Mouse (Mus musculus) limb, embryonic 11.5 days (tissue): ENCODE measurements at regions not wholly inside any gene's neighbourhood (a gene's known extent, or its start where the extent isn't known, plus 50 kb on each side); places are given as distances from the start of the nearest gene placed in this dataset.

Experiments used
- ATAC-seq: fragments of 200-750 bp; cut with Nextera tagmentation; 2 replicates; pipeline ENCODE4 v1.8.0; 2017; ENCODE audit warnings: low read depth; ENCODE audit not compliant: insufficient number of reproducible peaks, low FRiP score, low TSS enrichment
- DNase-seq: peaks from one replicate; pipeline ENCODE4 v3.0.0-alpha.2; 2015; ENCODE audit warnings: low spot score
- H3K27ac ChIP-seq: fragments of 300-500 bp; sonication (generic); replicated peaks from 2 replicates; pipeline ENCODE4 v1.5.1; 2014; ENCODE audit warnings: low read depth, mild to moderate bottlenecking, low read length
- H3K27me3 ChIP-seq: fragments of 300-500 bp; sonication (generic); 2 replicates; pipeline ENCODE4 v1.6.1; 2014; ENCODE audit warnings: mild to moderate bottlenecking, low read length, mixed read lengths; ENCODE audit not compliant: control insufficient read depth, insufficient read depth
- H3K36me3 ChIP-seq: fragments of 300-500 bp; sonication (generic); 2 replicates; pipeline ENCODE4 v1.6.1; 2014; ENCODE audit warnings: mild to moderate bottlenecking, low read length, moderate library complexity, mixed read lengths; ENCODE audit not compliant: control insufficient read depth, insufficient read depth
- H3K4me1 ChIP-seq: fragments of 300-500 bp; sonication (generic); 2 replicates; pipeline ENCODE4 v1.6.1; 2014; ENCODE audit warnings: low read length, mixed read lengths; ENCODE audit not compliant: control insufficient read depth, insufficient read depth
- H3K4me2 ChIP-seq: fragments of 300-500 bp; sonication (generic); 2 replicates; pipeline ENCODE4 v1.6.1; 2014; ENCODE audit warnings: low read depth, mild to moderate bottlenecking, moderate library complexity; ENCODE audit not compliant: severe bottlenecking
- H3K4me3 ChIP-seq: fragments of 300-500 bp; sonication (generic); 2 replicates; pipeline ENCODE4 v1.5.1; 2014; ENCODE audit warnings: low read depth, low read length
- H3K9ac ChIP-seq: fragments of 300-500 bp; sonication (generic); 2 replicates; pipeline ENCODE4 v1.6.1; 2014; ENCODE audit warnings: mild to moderate bottlenecking, low read length
- H3K9me3 ChIP-seq: fragments of 300-500 bp; sonication (generic); 2 replicates; pipeline ENCODE4 v1.6.1; 2016; ENCODE audit warnings: low read length; ENCODE audit not compliant: control insufficient read depth
- WGBS: fragments of 180-500 bp; shearing (Covaris S2); extraction: QIAGEN DNeasy Blood & Tissue Kit; methylation state at CpG from one replicate; pipeline ENCODE4 v1.1.7; 2014; 5-methylcytosine and 5-hydroxymethylcytosine counted together

DNA sequence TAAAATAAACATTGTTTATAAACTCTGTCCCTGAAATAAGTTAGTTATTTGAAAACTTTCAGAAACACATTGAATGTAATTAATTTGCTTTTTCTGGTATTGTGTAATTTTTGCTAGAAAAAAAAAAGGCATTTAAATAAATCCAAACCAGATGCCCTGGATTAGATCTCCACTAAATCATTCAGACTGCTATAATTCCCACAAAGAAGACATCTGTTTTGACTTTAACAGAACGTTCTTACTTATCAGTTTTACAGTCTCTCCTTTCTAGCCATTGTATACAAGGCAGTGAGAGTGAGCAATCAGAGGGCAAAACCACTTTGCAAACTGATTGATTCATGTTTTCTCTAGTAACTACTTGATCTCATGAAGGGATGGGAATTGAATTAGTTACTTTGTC lies 478.8 kb downstream of the Slitrk6 start:
- no peak overlapping the region for H3K4me2 ChIP-seq
- H3K9me3 ChIP-seq: no peaks in the 10 kb centered on the region
- WGBS: 4% methylated on average over 1 of the region's 1 CpGs
- peak; percentile 56; the same call in 1 of the 2 replicates for ATAC-seq
- no peaks in the 10 kb centered on the region for H3K27me3 ChIP-seq
- H3K4me1 ChIP-seq: no peaks in the 10 kb centered on the region
- H3K9ac ChIP-seq: no peak overlapping the region
- no peak overlapping the region for H3K27ac ChIP-seq
- H3K36me3 ChIP-seq: no peaks in the 10 kb centered on the region
- no peak for DNase-seq
- H3K4me3 ChIP-seq: no peak overlapping the region

- H3K4me1 ChIP-seq: no peaks in the 10 kb centered on the region
- H3K27ac ChIP-seq: no peak overlapping the region
- DNase-seq: no peak
- H3K9me3 ChIP-seq: no peaks in the 10 kb centered on the region
- H3K4me3 ChIP-seq: no peak overlapping the region
- no peak overlapping the region for H3K4me2 ChIP-seq
- H3K9ac ChIP-seq: no peak overlapping the region
- no peaks in the 10 kb centered on the region for H3K27me3 ChIP-seq
- 74% methylated on average over 2 of the region's 2 CpGs for WGBS
- no peaks in the 10 kb centered on the region for H3K36me3 ChIP-seq
- no peak for ATAC-seq
Measured at GRCm38 (mm10) chr14:110271270-110271669, 483.7 kb downstream of the Slitrk6 start.

GRCm38 (mm10) chr14:110244466-110244865 lies 510.5 kb downstream of the Slitrk6 start:
- H3K9ac ChIP-seq: no peak overlapping the region
- H3K27me3 ChIP-seq: no peaks in the 10 kb centered on the region
- no peak overlapping the region for H3K4me3 ChIP-seq
- H3K9me3 ChIP-seq: no peaks in the 10 kb centered on the region
- 84% methylated on average over 1 of the region's 1 CpGs for WGBS
- H3K4me2 ChIP-seq: no peak overlapping the region
- no peaks in the 10 kb centered on the region for H3K36me3 ChIP-seq
- no peak for ATAC-seq
- no peak overlapping the region for H3K27ac ChIP-seq
- no peaks in the 10 kb centered on the region for H3K4me1 ChIP-seq
- DNase-seq: no peak

GRCm38 (mm10) chr14:110243549-110243948 lies 511.4 kb downstream of the Slitrk6 start:
- no peak for DNase-seq
- H3K4me3 ChIP-seq: no peak overlapping the region
- ATAC-seq: no peak
- 87% methylated on average over 2 of the region's 2 CpGs for WGBS
- H3K27me3 ChIP-seq: no peaks in the 10 kb centered on the region
- no peak overlapping the region for H3K9ac ChIP-seq
- H3K36me3 ChIP-seq: no peaks in the 10 kb centered on the region
- H3K4me1 ChIP-seq: no peaks in the 10 kb centered on the region
- H3K27ac ChIP-seq: no peak overlapping the region
- no peaks in the 10 kb centered on the region for H3K9me3 ChIP-seq
- H3K4me2 ChIP-seq: no peak overlapping the region

DNA sequence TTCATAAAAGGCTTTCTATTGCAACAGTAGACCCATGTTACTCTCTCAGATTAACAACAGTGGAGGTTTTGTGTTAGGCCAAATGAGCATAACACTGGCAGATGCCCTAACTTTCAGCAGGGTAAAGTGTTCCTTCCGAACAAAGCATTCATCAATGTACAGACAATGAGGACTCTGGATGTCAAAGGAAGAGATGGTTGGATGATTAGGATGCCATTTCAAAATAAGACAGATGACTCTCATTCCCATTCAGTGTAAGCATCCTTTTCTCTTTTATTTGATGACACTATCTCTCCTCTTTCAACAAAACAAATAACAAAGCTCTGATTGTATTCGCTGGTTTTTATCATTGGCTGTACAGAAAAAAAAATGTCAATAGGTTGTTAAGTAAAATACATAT lies 516.1 kb downstream of the Slitrk6 start:
- Histone ChIP-seq H3K4me3 (no peak overlapping the region), H3K9me3 (no peaks in the 10 kb centered on the region), H3K4me2 (no peak overlapping the region), H3K9ac (no peak overlapping the region), H3K27ac (no peak overlapping the region), H3K4me1 (no peaks in the 10 kb centered on the region), H3K36me3 (no peaks in the 10 kb centered on the region), H3K27me3 (no peaks in the 10 kb centered on the region)
- ATAC-seq: no peak
- 82% methylated on average over 2 of the region's 2 CpGs for WGBS
- DNase-seq: no peak

- H3K36me3 ChIP-seq: no peaks in the 10 kb centered on the region
- no peak overlapping the region for H3K27ac ChIP-seq
- no peaks in the 10 kb centered on the region for H3K9me3 ChIP-seq
- ATAC-seq (no peak), DNase-seq (no peak)
- no peaks in the 10 kb centered on the region for H3K27me3 ChIP-seq
- H3K4me2 ChIP-seq: no peak overlapping the region
- H3K4me1 ChIP-seq: no peaks in the 10 kb centered on the region
- WGBS: 75% methylated on average over 6 of the region's 6 CpGs
- no peak overlapping the region for H3K4me3 ChIP-seq
- no peak overlapping the region for H3K9ac ChIP-seq
Measured at GRCm38 (mm10) chr14:110224678-110225446, 530.1 kb downstream of the Slitrk6 start.

DNA sequence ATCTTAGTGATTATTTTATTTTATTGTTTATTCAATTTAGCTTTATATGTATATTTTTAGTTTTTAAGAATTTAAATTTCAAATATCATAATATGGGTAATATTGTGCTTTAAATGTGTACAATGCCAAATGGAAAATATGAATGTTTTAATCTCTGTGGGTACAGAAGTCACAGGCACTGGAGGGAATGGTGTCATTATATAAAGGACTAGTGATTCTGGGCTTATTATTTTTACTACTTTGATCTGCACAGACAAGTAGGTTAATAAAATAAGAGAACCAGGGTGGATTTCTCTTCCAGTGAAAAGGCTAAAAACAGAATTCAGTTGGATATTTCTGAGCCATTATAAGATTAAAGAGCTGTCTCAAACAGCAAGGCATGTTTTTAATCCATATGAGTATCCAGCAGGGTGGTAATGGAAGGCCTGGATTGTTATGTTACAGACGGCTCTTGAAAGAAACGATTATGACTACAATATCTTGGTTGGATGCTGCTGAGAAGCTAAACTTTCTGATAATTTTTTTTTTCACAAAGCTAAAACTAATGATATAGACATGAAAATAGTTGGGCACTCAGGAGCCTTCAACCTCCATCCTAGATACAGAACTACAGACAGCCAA lies 563.9 kb downstream of the Slitrk6 start:
- DNase-seq (no peak), ATAC-seq (no peak)
- Histone ChIP-seq H3K27me3 (no peaks in the 10 kb centered on the region), H3K4me3 (no peak overlapping the region), H3K9ac (no peak overlapping the region), H3K27ac (no peak overlapping the region), H3K4me1 (no peaks in the 10 kb centered on the region), H3K4me2 (no peak overlapping the region), H3K9me3 (no peaks in the 10 kb centered on the region), H3K36me3 (no peaks in the 10 kb centered on the region)
- WGBS: 45% methylated on average over 2 of the region's 2 CpGs

- 46% methylated on average over 3 of the region's 3 CpGs for WGBS
- Histone ChIP-seq H3K4me3 (no peak overlapping the region), H3K4me1 (no peaks in the 10 kb centered on the region), H3K9me3 (no peaks in the 10 kb centered on the region), H3K27ac (no peak overlapping the region), H3K9ac (no peak overlapping the region), H3K36me3 (no peaks in the 10 kb centered on the region), H3K27me3 (no peaks in the 10 kb centered on the region), H3K4me2 (no peak overlapping the region)
- DNase-seq (no peak), ATAC-seq (no peak)
Measured at GRCm38 (mm10) chr14:110190471-110190870, 564.5 kb downstream of the Slitrk6 start.
